Mouse (Mus musculus): ENCODE data around the gene Sptlc2. TPM values are rescaled to one million over a fixed set of nuclear protein-coding genes. Genes with fewer than 3 reads are reported as not detected.
"Not testable (repeated sequence)": the region's sequence is repeated elsewhere in the genome, so short reads cannot be mapped to it uniquely, and the experiment has no call there.

The Sptlc2 gene
- polyA plus RNA-seq, 1 experiment from 2014 or later: 103 TPM

GRCm38 (mm10) chr12:87279350-87279749 is 108.8 kb downstream of the Sptlc2 start:
- H3K27ac ChIP-seq (ENCODE audit: low read depth): no peak overlapping the region
- H3K9ac ChIP-seq: no peak overlapping the region
- WGBS: 44% methylated on average over 3 of the region's 3 CpGs
- no peak for DNase-seq
- peaks cover 25% of the 10 kb centered on the region for H3K36me3 ChIP-seq (ENCODE audit: insufficient read depth)
- no peaks in the 10 kb centered on the region for H3K9me3 ChIP-seq (ENCODE audit: low read depth, low read length)
- H3K4me1 ChIP-seq (ENCODE audit: insufficient read depth): 0 out of 2 replicates have a peak, but pooled peaks cover 3% of the 10 kb centered on the region
- no peak for TF ChIP-seq CTCF (IDR thresholded peaks at IDR 0.05; ENCODE audit: low read depth)
- no peak overlapping the region for H3K4me3 ChIP-seq (ENCODE audit: low read depth, low read length)
- ATAC-seq (ENCODE audit: insufficient read depth): 0 out of 2 replicates have a peak, but pooled peaks have one; percentile 12
- H3K4me2 ChIP-seq: no peak overlapping the region
- H3K27me3 ChIP-seq (ENCODE audit: insufficient read depth, low read length): no peaks in the 10 kb centered on the region

GRCm38 (mm10) chr12:87278118-87278730 is 109.9 kb downstream of the Sptlc2 start:
- Histone ChIP-seq H3K4me2 (0 out of 2 replicates have a peak overlapping the region, but pooled peaks have one; percentile 16), H3K27me3 (ENCODE audit: insufficient read depth, low read length) (no peaks in the 10 kb centered on the region), H3K9ac (no peak overlapping the region), H3K36me3 (ENCODE audit: insufficient read depth) (peaks cover 37% of the 10 kb centered on the region), H3K4me1 (ENCODE audit: insufficient read depth) (0 out of 2 replicates have a peak, but pooled peaks cover 3% of the 10 kb centered on the region), H3K9me3 (ENCODE audit: low read depth, low read length) (no peaks in the 10 kb centered on the region), H3K4me3 (ENCODE audit: low read depth, low read length) (no peak overlapping the region), H3K27ac (ENCODE audit: low read depth) (no peak overlapping the region)
- WGBS: 14% methylated on average over 6 of the region's 6 CpGs
- ATAC-seq (ENCODE audit: insufficient read depth) (peak; percentile 82), DNase-seq (peak; percentile 73)
- no peak for TF ChIP-seq CTCF (IDR thresholded peaks at IDR 0.05; ENCODE audit: low read depth)

GRCm38 (mm10) chr12:87277251-87277650 is 110.9 kb downstream of the Sptlc2 start:
- not testable (repeated sequence) for DNase-seq; H3K9ac ChIP-seq; ATAC-seq (ENCODE audit: insufficient read depth); H3K4me1 ChIP-seq (ENCODE audit: insufficient read depth); H3K4me3 ChIP-seq (ENCODE audit: low read depth, low read length); H3K9me3 ChIP-seq (ENCODE audit: low read depth, low read length); H3K27me3 ChIP-seq (ENCODE audit: insufficient read depth, low read length); H3K4me2 ChIP-seq
- peaks cover 46% of the 10 kb centered on the region for H3K36me3 ChIP-seq (ENCODE audit: insufficient read depth)
- 74% methylated on average over 4 of the region's 4 CpGs for WGBS
- H3K27ac ChIP-seq (ENCODE audit: low read depth): 0 out of 2 replicates have a peak overlapping the region, but pooled peaks have one; percentile 67

GRCm38 (mm10) chr12:87274853-87275831 is 113.0 kb downstream of the Sptlc2 start:
- Histone ChIP-seq H3K27me3 (ENCODE audit: insufficient read depth, low read length) (no peaks in the 10 kb centered on the region), H3K9ac (no peak overlapping the region), H3K36me3 (ENCODE audit: insufficient read depth) (peaks cover 68% of the 10 kb centered on the region), H3K27ac (ENCODE audit: low read depth) (no peak overlapping the region), H3K4me1 (ENCODE audit: insufficient read depth) (0 out of 2 replicates have a peak, but pooled peaks cover 3% of the 10 kb centered on the region), H3K9me3 (ENCODE audit: low read depth, low read length) (no peaks in the 10 kb centered on the region), H3K4me2 (no peak overlapping the region), H3K4me3 (ENCODE audit: low read depth, low read length) (no peak overlapping the region)
- DNase-seq (no peak), ATAC-seq (ENCODE audit: insufficient read depth) (no peak)
- WGBS: 89% methylated on average over 9 of the region's 9 CpGs
- TF ChIP-seq CTCF (IDR thresholded peaks at IDR 0.05; ENCODE audit: low read depth): no peak

- peak; percentile 55 for TF ChIP-seq CTCF (IDR thresholded peaks at IDR 0.05; ENCODE audit: low read depth)
- Histone ChIP-seq H3K9me3 (ENCODE audit: low read depth, low read length) (no peaks in the 10 kb centered on the region), H3K27me3 (ENCODE audit: insufficient read depth, low read length) (no peaks in the 10 kb centered on the region), H3K27ac (ENCODE audit: low read depth) (no peak overlapping the region), H3K4me3 (ENCODE audit: low read depth, low read length) (peak overlapping the region; percentile 84), H3K9ac (peak overlapping the region; percentile 89), H3K4me2 (peak overlapping the region; percentile 82), H3K4me1 (ENCODE audit: insufficient read depth) (0 out of 2 replicates have a peak, but pooled peaks cover 13% of the 10 kb centered on the region), H3K36me3 (ENCODE audit: insufficient read depth) (peaks cover 45% of the 10 kb centered on the region)
- ATAC-seq (ENCODE audit: insufficient read depth) (no peak), DNase-seq (peak; percentile 69)
- 19% methylated on average over 4 of the region's 4 CpGs for WGBS
Observed at GRCm38 (mm10) chr12:87267682-87268081, 120.5 kb downstream of the Sptlc2 start.

GRCm38 (mm10) chr12:87266827-87267603 is 121.1 kb downstream of the Sptlc2 start:
- H3K4me1 ChIP-seq (ENCODE audit: insufficient read depth): 0 out of 2 replicates have a peak, but pooled peaks cover 13% of the 10 kb centered on the region
- H3K4me2 ChIP-seq: peak overlapping the region; percentile 82
- no peak for TF ChIP-seq CTCF (IDR thresholded peaks at IDR 0.05; ENCODE audit: low read depth)
- peak; percentile 43 for DNase-seq
- ATAC-seq (ENCODE audit: insufficient read depth): peak; percentile 75
- H3K9me3 ChIP-seq (ENCODE audit: low read depth, low read length): no peaks in the 10 kb centered on the region
- peak overlapping the region; percentile 84 for H3K4me3 ChIP-seq (ENCODE audit: low read depth, low read length)
- peak overlapping the region; percentile 89 for H3K9ac ChIP-seq
- under 1% methylated on average over 31 of the region's 31 CpGs for WGBS
- no peaks in the 10 kb centered on the region for H3K27me3 ChIP-seq (ENCODE audit: insufficient read depth, low read length)
- peak overlapping the region; percentile 89 for H3K27ac ChIP-seq (ENCODE audit: low read depth)
- peaks cover 42% of the 10 kb centered on the region for H3K36me3 ChIP-seq (ENCODE audit: insufficient read depth)
